Comparison of ENCODE assay signal across 22 mouse cellular contexts in the genomic region with DNA sequence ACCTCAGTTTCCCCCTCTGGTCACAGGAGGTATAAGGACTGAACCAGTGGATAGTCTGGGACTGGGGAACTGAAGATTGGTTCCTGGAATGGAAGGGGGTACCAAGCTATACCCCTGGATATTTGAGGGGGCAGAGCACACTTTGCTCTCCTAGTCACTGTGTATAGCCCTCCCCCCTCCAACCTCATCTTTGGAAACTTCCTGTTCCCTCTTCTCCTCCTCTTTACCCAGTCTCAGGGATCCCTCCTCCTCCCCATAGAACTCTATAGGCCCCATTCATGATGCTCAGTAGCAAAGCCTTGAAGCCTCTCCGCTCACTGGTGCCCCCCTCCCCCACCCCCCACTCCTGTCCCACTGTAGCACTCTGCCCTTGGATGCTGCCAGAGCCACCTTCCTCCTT. TPM values are rescaled to one million over a fixed set of nuclear protein-coding genes. Genes with fewer than 3 reads are reported as not detected.
"Had no signal": no experiment of that assay in that cellular context is flagged by ENCODE, and none has a peak within 500 bp of the region (broad histone marks: within the 10 kb centered on the region; RNA-seq: fewer than 3 reads in every experiment).

No protein-coding gene starts in this region.

- H3K4me3 ChIP-seq: megakaryocyte, embryonic 14.5 days; midbrain, embryonic 13.5 days; midbrain, embryonic 15.5 days; neural tube, embryonic 12.5 days had no signal

- DNase-seq: lung, adult 18-20 months; lung, embryonic 14.5 days; lung, postnatal 10 days; lung, postnatal 4 days; retina, postnatal 1 day; right cerebral cortex, adult 18-20 months; right cerebral cortex, postnatal 25 days; right cerebral cortex, postnatal 4 days; spleen, adult 18-20 months; thymus, adult 18-20 months; thymus, postnatal 14 days; thymus, postnatal 36 days had no signal

- H3K4me1 ChIP-seq: midbrain, embryonic 13.5 days; midbrain, embryonic 15.5 days; neural tube, embryonic 12.5 days had no signal

- H3K27ac ChIP-seq: midbrain, embryonic 13.5 days; midbrain, embryonic 15.5 days; neural tube, embryonic 12.5 days had no signal

- H3K4me2 ChIP-seq: lung, embryonic 14.5 days; midbrain, embryonic 11.5 days; midbrain, embryonic 13.5 days; midbrain, embryonic 15.5 days; neural tube, embryonic 12.5 days had no signal

- ATAC-seq: midbrain, embryonic 13.5 days; midbrain, embryonic 15.5 days had no signal

- H3K9me3 ChIP-seq: megakaryocyte, embryonic 14.5 days; midbrain, embryonic 13.5 days; midbrain, embryonic 15.5 days; neural tube, embryonic 12.5 days had no signal

- H3K27me3 ChIP-seq: midbrain, embryonic 13.5 days; midbrain, embryonic 15.5 days; neural tube, embryonic 12.5 days had no signal

- H3K36me3 ChIP-seq: midbrain, embryonic 13.5 days; midbrain, embryonic 15.5 days; neural tube, embryonic 12.5 days had no signal

- H3K9ac ChIP-seq: lung, embryonic 14.5 days; midbrain, embryonic 13.5 days; midbrain, embryonic 15.5 days; neural tube, embryonic 12.5 days had no signal

RNA-seq across cellular contexts. Expression of gene 1520401A03Rik, which starts 3.1 kb away (rescaled TPM):
- total RNA-seq: midbrain, postnatal 0 days; monocyte, adult 5-6 weeks; neutrophil, adult 5-6 weeks had no signal
- polyA plus RNA-seq: midbrain, embryonic 11.5 days; midbrain, postnatal 0 days; small intestine, adult 2 months had no signal

RNA-seq across cellular contexts. Expression of gene Kremen2, which starts 26.2 kb away (rescaled TPM):
- total RNA-seq: monocyte, adult 5-6 weeks had no signal
- polyA plus RNA-seq: liver, embryonic 16.5 days; lung, embryonic 14.5 days had no signal

RNA-seq across cellular contexts. Expression of gene Cldn9, which starts 35.6 kb away (rescaled TPM):
- total RNA-seq: monocyte, adult 5-6 weeks; neutrophil, adult 5-6 weeks had no signal
- polyA plus RNA-seq: liver, embryonic 16.5 days had no signal
